22 mouse cellular contexts compared by ENCODE assay signal in genomic region chr2:20545624-20546023, GRCm38 (mm10).
DNase-seq lines count a peak whose midpoint lies in the region; ATAC-seq and TF ChIP-seq lines count a peak whose summit lies in the region.
"Had no signal": no experiment of that assay in that cellular context is flagged by ENCODE, and none has a peak within 500 bp of the region (broad histone marks: within the 10 kb centered on the region; RNA-seq: fewer than 3 reads in every experiment).

No protein-coding gene starts in this region.

- H3K9me3 ChIP-seq in hindbrain, postnatal 0 days (ENCODE audit: low read length): no peaks in the 10 kb centered on the region
- H3K9me3 ChIP-seq in hindbrain, embryonic 14.5 days (ENCODE audit: control insufficient read depth, low read length): no peaks in the 10 kb centered on the region
- no peaks in the 10 kb centered on the region for H3K9me3 ChIP-seq in midbrain, embryonic 11.5 days (ENCODE audit: control insufficient read depth, low read length)
- H3K9me3 ChIP-seq in midbrain, embryonic 15.5 days: no peaks in the 10 kb centered on the region
- no peaks in the 10 kb centered on the region for H3K9me3 ChIP-seq in forebrain, embryonic 14.5 days (replicated peaks; ENCODE audit: control insufficient read depth, low read length)
- H3K9me3 ChIP-seq: embryonic facial prominence, embryonic 12.5 days; G1E; heart, embryonic 12.5 days; hindbrain, embryonic 13.5 days; intestine, embryonic 15.5 days; limb, embryonic 12.5 days; liver, embryonic 13.5 days; neural tube, embryonic 13.5 days had no signal

- no peak overlapping the region for H3K4me2 ChIP-seq in hindbrain, postnatal 0 days (ENCODE audit: low read depth, low read length)
- H3K4me2 ChIP-seq in hindbrain, embryonic 14.5 days (replicated peaks): no peak overlapping the region
- no peak overlapping the region for H3K4me2 ChIP-seq in midbrain, embryonic 11.5 days
- no peak overlapping the region for H3K4me2 ChIP-seq in midbrain, embryonic 15.5 days
- no peak overlapping the region for H3K4me2 ChIP-seq in forebrain, embryonic 14.5 days (ENCODE audit: low read length)

- H3K4me1 ChIP-seq in hindbrain, postnatal 0 days (ENCODE audit: insufficient read depth, low read length): peaks cover 8% of the 10 kb centered on the region; the same call in 1 of the 2 replicates
- H3K4me1 ChIP-seq in hindbrain, embryonic 14.5 days (replicated peaks; ENCODE audit: control insufficient read depth, insufficient read depth, low read length): peaks cover 11% of the 10 kb centered on the region
- peaks cover 28% of the 10 kb centered on the region for H3K4me1 ChIP-seq in midbrain, embryonic 11.5 days (ENCODE audit: control insufficient read depth, insufficient read depth, low read length)
- peaks cover 26% of the 10 kb centered on the region for H3K4me1 ChIP-seq in midbrain, embryonic 15.5 days
- peaks cover 30% of the 10 kb centered on the region for H3K4me1 ChIP-seq in forebrain, embryonic 14.5 days (ENCODE audit: control insufficient read depth, insufficient read depth, low read length)

- no peak for ATAC-seq in cerebellum, adult (ENCODE audit: insufficient number of reproducible peaks, low FRiP score, low TSS enrichment)
- no peak for ATAC-seq in hindbrain, postnatal 0 days
- no peak for ATAC-seq in hindbrain, embryonic 14.5 days (ENCODE audit: low FRiP score)
- no peak for ATAC-seq in midbrain, embryonic 11.5 days (ENCODE audit: low FRiP score)
- ATAC-seq in midbrain, embryonic 15.5 days (replicated peaks): no peak
- ATAC-seq in forebrain, embryonic 14.5 days: peak; percentile 65

- DNase-seq in cerebellum, postnatal 10 days: peak; percentile 64 to 70
- peak; percentile 33 for DNase-seq in hindbrain, postnatal 0 days (ENCODE audit: low spot score)
- no peak for DNase-seq in hindbrain, embryonic 14.5 days (ENCODE audit: low spot score)
- DNase-seq in midbrain, embryonic 11.5 days (ENCODE audit: low spot score, missing footprints): peak; percentile 71
- peak; percentile 92 for DNase-seq in forebrain, embryonic 14.5 days (ENCODE audit: low spot score)
- DNase-seq in adrenal gland, adult 18-20 months (ENCODE audit: low spot score in 2 of 2): no peak
- DNase-seq: adrenal gland, postnatal 36 days; cerebellum, adult 8-10 months; liver, embryonic 13.5 days; lung, embryonic 14.5 days; lung, postnatal 4 days; right cerebral cortex, postnatal 25 days had no signal

- no peak overlapping the region for H3K4me3 ChIP-seq in hindbrain, postnatal 0 days (ENCODE audit: low read length)
- no peak overlapping the region for H3K4me3 ChIP-seq in hindbrain, embryonic 14.5 days (replicated peaks; ENCODE audit: low read length)
- H3K4me3 ChIP-seq in midbrain, embryonic 11.5 days (ENCODE audit: low read depth, low read length): no peak overlapping the region
- no peak overlapping the region for H3K4me3 ChIP-seq in midbrain, embryonic 15.5 days
- no peak overlapping the region for H3K4me3 ChIP-seq in forebrain, embryonic 14.5 days (ENCODE audit: low read depth, low read length)
- H3K4me3 ChIP-seq: embryonic facial prominence, embryonic 12.5 days; erythroblast, embryonic 14.5 days; heart, embryonic 12.5 days; hindbrain, embryonic 13.5 days; intestine, embryonic 15.5 days; limb, embryonic 12.5 days; liver, embryonic 13.5 days; neural tube, embryonic 13.5 days had no signal

- no peak overlapping the region for H3K27ac ChIP-seq in hindbrain, postnatal 0 days
- no peak overlapping the region for H3K27ac ChIP-seq in hindbrain, embryonic 14.5 days
- H3K27ac ChIP-seq in midbrain, embryonic 11.5 days (ENCODE audit: low read depth, low read length): no peak overlapping the region
- H3K27ac ChIP-seq in midbrain, embryonic 15.5 days: no peak overlapping the region
- H3K27ac ChIP-seq in forebrain, embryonic 14.5 days (ENCODE audit: low read depth, low read length): no peak overlapping the region
- H3K27ac ChIP-seq: hindbrain, embryonic 13.5 days; limb, embryonic 12.5 days; liver, embryonic 13.5 days; neural tube, embryonic 13.5 days had no signal

- H3K27me3 ChIP-seq in hindbrain, postnatal 0 days (ENCODE audit: insufficient read depth, low read length): no peaks in the 10 kb centered on the region
- H3K27me3 ChIP-seq in hindbrain, embryonic 14.5 days (ENCODE audit: control insufficient read depth, insufficient read depth, low read length): peaks cover 6% of the 10 kb centered on the region; the same call in 1 of the 2 replicates
- H3K27me3 ChIP-seq in midbrain, embryonic 11.5 days (ENCODE audit: control insufficient read depth, insufficient read depth, low read length): no peaks in the 10 kb centered on the region; the same call in 1 of the 2 replicates
- no peaks in the 10 kb centered on the region for H3K27me3 ChIP-seq in midbrain, embryonic 15.5 days (replicated peaks)
- H3K27me3 ChIP-seq in forebrain, embryonic 14.5 days (replicated peaks; ENCODE audit: control insufficient read depth, insufficient read depth, low read length): no peaks in the 10 kb centered on the region
- H3K27me3 ChIP-seq: embryonic facial prominence, embryonic 12.5 days; heart, embryonic 12.5 days; intestine, embryonic 15.5 days; liver, embryonic 13.5 days; neural tube, embryonic 13.5 days had no signal

- no peaks in the 10 kb centered on the region for H3K36me3 ChIP-seq in hindbrain, postnatal 0 days (ENCODE audit: insufficient read depth, low read length)
- no peaks in the 10 kb centered on the region for H3K36me3 ChIP-seq in hindbrain, embryonic 14.5 days (replicated peaks; ENCODE audit: control insufficient read depth, insufficient read depth)
- no peaks in the 10 kb centered on the region for H3K36me3 ChIP-seq in midbrain, embryonic 11.5 days (ENCODE audit: control insufficient read depth, insufficient read depth, low read length)
- no peaks in the 10 kb centered on the region for H3K36me3 ChIP-seq in midbrain, embryonic 15.5 days (replicated peaks)
- no peaks in the 10 kb centered on the region for H3K36me3 ChIP-seq in forebrain, embryonic 14.5 days (ENCODE audit: control insufficient read depth, insufficient read depth, low read length)
- H3K36me3 ChIP-seq: embryonic facial prominence, embryonic 12.5 days; G1E; heart, embryonic 12.5 days; hindbrain, embryonic 13.5 days; intestine, embryonic 15.5 days; limb, embryonic 12.5 days; liver, embryonic 13.5 days; neural tube, embryonic 13.5 days had no signal

- TF ChIP-seq CTCF in hindbrain, postnatal 0 days (IDR thresholded peaks at IDR 0.05; ENCODE audit: low read depth): no peak

- 42% methylated on average over 2 of the region's 2 CpGs for WGBS in hindbrain, postnatal 0 days
- 54% methylated on average over 2 of the region's 2 CpGs for WGBS in hindbrain, embryonic 14.5 days
- WGBS in midbrain, embryonic 11.5 days: 55% methylated on average over 2 of the region's 2 CpGs
- WGBS in midbrain, embryonic 15.5 days: 48% methylated on average over 2 of the region's 2 CpGs
- 7% methylated on average over 2 of the region's 2 CpGs for WGBS in forebrain, embryonic 14.5 days

- H3K9ac ChIP-seq in hindbrain, postnatal 0 days (replicated peaks; ENCODE audit: low read length): no peak overlapping the region
- no peak overlapping the region for H3K9ac ChIP-seq in hindbrain, embryonic 14.5 days
- H3K9ac ChIP-seq in midbrain, embryonic 11.5 days (ENCODE audit: low read length): no peak overlapping the region
- H3K9ac ChIP-seq in midbrain, embryonic 15.5 days: no peak overlapping the region
- no peak overlapping the region for H3K9ac ChIP-seq in forebrain, embryonic 14.5 days (ENCODE audit: low read length)
- H3K9ac ChIP-seq: embryonic facial prominence, embryonic 12.5 days; heart, embryonic 12.5 days; limb, embryonic 12.5 days; liver, embryonic 13.5 days; lung, embryonic 14.5 days; neural tube, embryonic 13.5 days had no signal

Comparison
In these comparisons a context has a peak if more than half of its experiments do, and no peak if none do; other contexts are left out.
1. DNase-seq: peak in cerebellum, postnatal 10 days (2 of 2), hindbrain, postnatal 0 days (single experiment), midbrain, embryonic 11.5 days (single experiment) and forebrain, embryonic 14.5 days (single experiment); none in hindbrain, embryonic 14.5 days (single experiment) and adrenal gland, adult 18-20 months (0 of 2).